Mouse (Mus musculus) hindbrain, embryonic 10.5 days (tissue): Measurements from ENCODE around the gene Arfgef2. TPM values are rescaled to one million over a fixed set of nuclear protein-coding genes. Genes with fewer than 3 reads are reported as not detected.

Source experiments
- DNase-seq: peaks from one replicate; pipeline ENCODE4 v3.0.0-alpha.2; 2017; ENCODE audit warnings: low spot score
- H3K27ac ChIP-seq: fragments of 300-500 bp; sonication (generic); 2 replicates; pipeline ENCODE4 v1.5.1; 2016; ENCODE audit warnings: mild to moderate bottlenecking, moderate library complexity
- H3K27me3 ChIP-seq: fragments of 300-500 bp; sonication (generic); 2 replicates; pipeline ENCODE4 v1.6.1; 2016; ENCODE audit warnings: mild to moderate bottlenecking; ENCODE audit not compliant: poor library complexity, insufficient read depth, severe bottlenecking
- H3K36me3 ChIP-seq: fragments of 300-500 bp; sonication (generic); 2 replicates; pipeline ENCODE4 v1.6.1; 2016; ENCODE audit warnings: mild to moderate bottlenecking, moderate library complexity
- H3K4me1 ChIP-seq: fragments of 300-500 bp; sonication (generic); replicated peaks from 2 replicates; pipeline ENCODE4 v1.6.1; 2016; ENCODE audit warnings: mild to moderate bottlenecking
- H3K4me3 ChIP-seq: fragments of 300-500 bp; sonication (generic); 2 replicates; pipeline ENCODE4 v1.5.1; 2016; ENCODE audit warnings: mild to moderate bottlenecking, moderate library complexity
- H3K9me3 ChIP-seq: fragments of 300-500 bp; sonication (generic); 2 replicates; pipeline ENCODE4 v1.6.1; 2016; ENCODE audit warnings: mild to moderate bottlenecking, moderate library complexity
- WGBS: fragments of 180-500 bp; shearing (Covaris S2); methylation state at CpG from one replicate; pipeline ENCODE4 v1.1.7; 2016; 5-methylcytosine and 5-hydroxymethylcytosine counted together
- polyA plus RNA-seq: library from polyadenylated mRNA; unstranded; fragments of >200 nt; fragmentation: Nextera tagmentation; extraction: Ambion mirVana; gene quantifications from 2 replicates; pipeline ENCODE4 v1.2.1, GENCODE M21; 2016

Arfgef2 gene
- polyA plus RNA-seq, 1 experiment from 2014 or later, result 4.9 TPM

DNA sequence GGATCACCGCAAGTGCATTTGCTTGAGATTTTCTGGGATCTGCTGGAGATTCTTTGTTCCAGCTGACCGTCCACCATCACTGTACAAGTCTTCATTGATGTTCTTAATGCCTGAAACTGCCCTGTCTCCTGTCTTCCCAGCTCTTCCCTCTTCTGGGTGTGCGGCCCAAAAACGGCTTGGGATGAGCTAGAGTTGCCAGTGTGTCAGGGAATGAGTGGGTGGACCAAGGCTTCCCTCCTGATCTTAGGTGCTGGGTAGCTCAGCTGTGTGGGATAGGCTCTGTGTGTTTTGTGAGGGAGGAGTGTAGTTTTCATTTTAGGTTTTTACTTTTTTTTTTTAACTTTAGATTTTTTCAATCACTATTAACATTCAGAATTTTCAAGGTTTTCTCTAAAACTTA, 29.4 kb downstream of the Arfgef2 start:
- no peaks in the 10 kb centered on the region for H3K27me3 ChIP-seq
- no peak overlapping the region for H3K4me3 ChIP-seq
- 89% methylated on average over 4 of the region's 4 CpGs for WGBS
- no peak for DNase-seq
- no peaks in the 10 kb centered on the region for H3K9me3 ChIP-seq
- H3K4me1 ChIP-seq, result peaks cover 5% of the 10 kb centered on the region; the same call in 1 of the 2 replicates
- H3K36me3 ChIP-seq, result peaks cover 22% of the 10 kb centered on the region
- no peak overlapping the region for H3K27ac ChIP-seq

- no peak for DNase-seq
- peaks cover 5% of the 10 kb centered on the region; the same call in 1 of the 2 replicates for H3K4me1 ChIP-seq
- no peaks in the 10 kb centered on the region for H3K27me3 ChIP-seq
- no peaks in the 10 kb centered on the region for H3K9me3 ChIP-seq
- H3K27ac ChIP-seq, result no peak overlapping the region
- no peak overlapping the region for H3K4me3 ChIP-seq
- 73% methylated on average over 5 of the region's 5 CpGs for WGBS
- peaks cover 24% of the 10 kb centered on the region for H3K36me3 ChIP-seq
Observed at GRCm38 (mm10) chr2:166835581-166835980, 30.2 kb downstream of the Arfgef2 start.

- no peak overlapping the region for H3K4me3 ChIP-seq
- no peaks in the 10 kb centered on the region for H3K27me3 ChIP-seq
- H3K27ac ChIP-seq, result no peak overlapping the region
- H3K4me1 ChIP-seq, result 0 out of 2 replicates have a peak, but pooled peaks cover 4% of the 10 kb centered on the region
- WGBS, result 88% methylated on average over 4 of the region's 4 CpGs
- H3K9me3 ChIP-seq, result no peaks in the 10 kb centered on the region
- no peak for DNase-seq
- peaks cover 39% of the 10 kb centered on the region for H3K36me3 ChIP-seq
Observed at GRCm38 (mm10) chr2:166841813-166842212, 36.4 kb downstream of the Arfgef2 start.

DNA sequence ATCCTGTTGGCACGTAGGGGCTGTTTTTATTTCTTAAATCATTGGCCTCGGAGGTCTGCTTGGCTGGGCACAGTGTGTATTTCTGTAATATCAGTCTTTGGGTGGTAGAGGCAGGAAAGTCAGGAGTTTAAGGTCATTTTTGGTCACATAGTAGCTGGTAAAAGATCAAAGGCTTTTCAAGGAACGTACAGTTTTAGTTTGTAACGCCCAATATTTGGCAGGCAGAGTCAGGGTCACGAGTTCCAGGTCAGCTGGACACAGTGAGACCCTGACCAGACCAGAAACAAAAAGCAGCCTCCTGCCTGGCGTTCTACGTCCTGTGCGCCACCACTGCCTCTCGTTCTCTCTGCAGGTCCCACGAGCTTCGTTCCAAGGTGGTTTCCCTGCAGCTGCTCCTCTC, 45.3 kb downstream of the Arfgef2 start:
- Histone ChIP-seq H3K27ac (no peak overlapping the region), H3K36me3 (peaks cover 78% of the 10 kb centered on the region), H3K9me3 (peaks cover 7% of the 10 kb centered on the region; the same call in 1 of the 2 replicates), H3K27me3 (no peaks in the 10 kb centered on the region), H3K4me3 (no peak overlapping the region), H3K4me1 (no peaks in the 10 kb centered on the region)
- no peak for DNase-seq
- whole genome bisulfite sequencing, result 89% methylated on average over 11 of the region's 11 CpGs

DNA sequence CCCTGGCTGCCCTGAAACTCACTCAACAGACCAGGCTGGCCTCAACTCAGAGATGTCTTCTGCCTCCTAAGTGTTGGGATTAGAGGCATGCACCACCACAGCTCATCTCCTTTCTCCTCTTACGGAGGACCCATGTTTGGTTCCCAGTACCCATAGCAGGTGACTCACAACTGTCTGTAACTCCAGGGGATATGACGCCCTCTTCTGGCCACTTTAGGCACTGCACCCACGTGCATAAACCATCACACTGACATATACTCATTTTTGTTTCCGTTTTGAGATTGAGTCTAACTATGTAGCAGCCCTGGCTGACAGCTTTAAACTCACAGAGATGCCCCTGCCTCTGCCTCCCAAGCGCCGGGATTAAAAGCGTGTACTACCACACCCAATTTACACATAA, 46.9 kb downstream of the Arfgef2 start:
- no peaks in the 10 kb centered on the region for H3K4me1 ChIP-seq
- peaks cover 7% of the 10 kb centered on the region; the same call in 1 of the 2 replicates for H3K9me3 ChIP-seq
- peaks cover 80% of the 10 kb centered on the region for H3K36me3 ChIP-seq
- no peak overlapping the region for H3K27ac ChIP-seq
- H3K4me3 ChIP-seq, result no peak overlapping the region
- DNase-seq, result no peak
- WGBS, result 93% methylated on average over 7 of the region's 7 CpGs
- no peaks in the 10 kb centered on the region for H3K27me3 ChIP-seq

- Histone ChIP-seq H3K27me3 (no peaks in the 10 kb centered on the region), H3K36me3 (peaks cover 97% of the 10 kb centered on the region)
- 93% methylated on average over 8 of the region's 8 CpGs for WGBS
Observed at GRCm38 (mm10) chr2:166855771-166856170, 50.4 kb downstream of the Arfgef2 start.

GRCm38 (mm10) chr2:166856366-166856765, 51.0 kb downstream of the Arfgef2 start:
- peaks cover 7% of the 10 kb centered on the region; the same call in 1 of the 2 replicates for H3K9me3 ChIP-seq
- WGBS, result 76% methylated on average over 6 of the region's 6 CpGs
- DNase-seq, result no peak
- H3K4me3 ChIP-seq, result no peak overlapping the region
- H3K27ac ChIP-seq, result no peak overlapping the region
- H3K4me1 ChIP-seq, result no peaks in the 10 kb centered on the region
- no peaks in the 10 kb centered on the region for H3K27me3 ChIP-seq
- peaks cover 97% of the 10 kb centered on the region for H3K36me3 ChIP-seq

More at GRCm38 (mm10) chr2:166855771-166856170, 50.4 kb downstream of the Arfgef2 start:
- Histone ChIP-seq H3K4me1 (no peaks in the 10 kb centered on the region), H3K9me3 (peaks cover 7% of the 10 kb centered on the region; the same call in 1 of the 2 replicates), H3K27ac (no peak overlapping the region), H3K4me3 (no peak overlapping the region)
- no peak for DNase-seq

DNA sequence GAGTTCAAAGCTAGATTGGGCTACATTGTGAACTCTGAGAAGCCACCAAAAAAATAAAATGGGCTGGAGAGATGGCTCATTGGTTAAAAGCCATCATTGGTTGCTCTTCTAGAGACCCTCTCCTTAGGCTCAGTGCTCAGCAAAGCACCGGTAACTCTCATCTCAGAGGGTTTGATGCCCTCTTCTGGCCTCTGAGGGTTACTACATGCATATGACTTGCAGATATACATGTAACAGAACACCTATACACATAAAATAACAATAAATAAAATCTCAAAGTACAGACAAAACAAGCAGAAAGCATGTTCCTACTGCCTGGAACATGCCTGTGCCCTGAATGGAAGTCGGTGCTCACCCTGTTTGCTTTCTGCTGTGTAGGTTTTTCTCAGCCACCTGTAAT, 51.7 kb downstream of the Arfgef2 start:
- no peaks in the 10 kb centered on the region for H3K27me3 ChIP-seq
- H3K27ac ChIP-seq, result no peak overlapping the region
- WGBS, result 88% methylated on average over 2 of the region's 2 CpGs
- no peak for DNase-seq
- no peak overlapping the region for H3K4me3 ChIP-seq
- no peaks in the 10 kb centered on the region for H3K4me1 ChIP-seq
- H3K9me3 ChIP-seq, result peaks cover 3% of the 10 kb centered on the region; the same call in 1 of the 2 replicates
- H3K36me3 ChIP-seq, result peaks cover 97% of the 10 kb centered on the region

DNA sequence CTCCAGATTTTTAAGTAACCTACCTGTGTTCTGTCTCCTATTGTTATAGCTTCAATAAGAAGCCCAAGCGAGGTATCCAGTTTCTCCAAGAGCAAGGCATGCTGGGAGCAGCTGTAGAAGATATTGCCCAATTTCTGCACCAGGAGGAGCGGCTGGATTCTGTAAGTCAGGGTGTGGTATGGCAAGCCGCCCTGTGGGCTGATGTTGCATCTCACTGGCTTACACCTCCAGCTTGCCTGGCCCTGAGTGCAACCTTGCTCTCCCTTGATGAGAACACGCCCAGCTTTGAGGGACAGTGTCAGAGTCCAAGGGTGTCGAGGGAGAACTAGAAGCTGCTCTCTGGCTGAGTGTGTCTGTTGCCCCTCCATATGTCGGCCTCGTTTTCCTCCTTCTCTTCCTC, 53.8 kb downstream of the Arfgef2 start:
- H3K4me1 ChIP-seq, result no peaks in the 10 kb centered on the region
- DNase-seq, result no peak
- no peaks in the 10 kb centered on the region for H3K27me3 ChIP-seq
- peaks cover 95% of the 10 kb centered on the region for H3K36me3 ChIP-seq
- no peak overlapping the region for H3K27ac ChIP-seq
- H3K4me3 ChIP-seq, result no peak overlapping the region
- H3K9me3 ChIP-seq, result no peaks in the 10 kb centered on the region
- 88% methylated on average over 7 of the region's 7 CpGs for WGBS

DNA sequence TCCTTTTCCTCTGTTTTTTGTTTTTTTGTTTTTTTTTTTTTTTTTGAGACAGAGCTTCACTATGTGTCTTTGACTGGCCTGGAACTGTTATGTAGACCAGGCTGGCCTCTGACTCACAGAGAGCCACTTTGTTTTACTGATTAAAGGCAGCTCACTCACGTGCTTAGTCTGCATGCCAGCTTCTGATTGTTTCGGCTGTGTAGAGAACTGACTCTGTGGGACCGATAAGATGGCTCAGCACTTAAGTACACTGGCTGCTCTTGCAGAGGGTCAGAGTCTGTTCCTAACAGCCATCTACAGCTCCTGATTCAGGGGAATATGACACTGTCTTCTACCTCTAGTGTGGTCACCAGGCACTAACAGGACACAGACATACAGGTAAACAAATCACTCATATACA, 57.1 kb downstream of the Arfgef2 start:
- Histone ChIP-seq H3K4me3 (no peak overlapping the region), H3K4me1 (no peaks in the 10 kb centered on the region), H3K9me3 (no peaks in the 10 kb centered on the region), H3K36me3 (peaks cover 97% of the 10 kb centered on the region), H3K27ac (no peak overlapping the region), H3K27me3 (no peaks in the 10 kb centered on the region)
- WGBS, result 74% methylated on average over 3 of the region's 3 CpGs
- no peak for DNase-seq

DNA sequence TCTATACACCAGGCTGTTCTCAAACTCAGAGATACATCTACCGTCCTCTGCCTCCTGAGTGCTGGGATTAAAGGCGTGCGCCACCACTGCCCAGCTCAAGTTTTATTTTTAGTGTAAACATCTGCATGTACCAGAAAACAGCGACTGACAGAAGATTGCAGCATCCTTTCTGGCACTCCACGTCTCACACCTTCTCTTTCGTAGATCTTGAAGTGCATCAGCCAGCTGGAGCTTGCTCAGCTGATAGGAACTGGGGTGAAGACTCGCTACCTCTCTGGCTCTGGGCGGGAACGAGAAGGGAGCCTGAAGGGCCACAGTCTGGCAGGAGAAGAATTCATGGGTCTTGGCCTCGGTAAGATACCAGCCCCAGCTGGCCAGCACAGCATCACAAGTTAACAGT, 60.1 kb downstream of the Arfgef2 start:
- Histone ChIP-seq H3K27me3 (no peaks in the 10 kb centered on the region), H3K4me3 (no peak overlapping the region), H3K9me3 (no peaks in the 10 kb centered on the region), H3K36me3 (peaks cover 96% of the 10 kb centered on the region), H3K27ac (no peak overlapping the region), H3K4me1 (no peaks in the 10 kb centered on the region)
- 91% methylated on average over 10 of the region's 10 CpGs for WGBS
- no peak for DNase-seq

DNA sequence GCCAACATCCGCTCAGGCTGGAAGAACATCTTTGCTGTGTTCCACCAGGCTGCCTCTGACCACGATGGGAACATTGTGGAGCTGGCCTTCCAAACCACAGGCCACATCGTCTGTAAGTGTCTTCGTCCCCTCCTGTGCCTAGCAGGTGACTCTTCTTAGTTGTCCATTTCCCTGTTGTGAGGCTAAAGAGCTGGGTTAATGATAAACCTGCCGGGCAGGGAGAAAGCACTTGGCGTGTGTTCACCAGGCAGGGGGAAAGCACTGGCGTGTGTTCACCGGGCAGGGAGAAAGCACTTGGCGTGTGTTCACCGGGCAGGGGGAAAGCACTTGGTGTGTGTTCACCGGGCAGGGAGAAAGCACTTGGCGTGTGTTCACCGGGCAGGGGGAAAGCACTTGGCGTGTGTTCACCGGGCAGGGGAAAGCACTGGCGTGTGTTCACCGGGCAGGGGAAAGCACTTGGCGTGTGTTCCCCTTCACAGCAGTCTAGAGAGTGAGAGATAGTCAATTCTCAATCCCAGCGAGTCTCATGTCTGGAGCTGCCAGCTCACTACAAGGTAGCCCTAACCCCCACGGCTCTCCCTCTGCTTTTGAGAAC, 65.0 kb downstream of the Arfgef2 start:
- peaks cover 97% of the 10 kb centered on the region for H3K36me3 ChIP-seq
- WGBS, result 91% methylated on average over 20 of the region's 20 CpGs

GRCm38 (mm10) chr2:166870899-166871298, 65.5 kb downstream of the Arfgef2 start:
- no peaks in the 10 kb centered on the region for H3K4me1 ChIP-seq
- no peaks in the 10 kb centered on the region for H3K27me3 ChIP-seq
- no peaks in the 10 kb centered on the region for H3K9me3 ChIP-seq
- no peak overlapping the region for H3K4me3 ChIP-seq
- WGBS, result 92% methylated on average over 10 of the region's 10 CpGs
- DNase-seq, result no peak
- H3K27ac ChIP-seq, result no peak overlapping the region
- H3K36me3 ChIP-seq, result peaks cover 94% of the 10 kb centered on the region

More for the DNA sequence above, 65.0 kb downstream of the Arfgef2 start:
- Histone ChIP-seq H3K9me3 (no peaks in the 10 kb centered on the region), H3K4me3 (no peak overlapping the region), H3K27ac (no peak overlapping the region), H3K4me1 (no peaks in the 10 kb centered on the region), H3K27me3 (no peaks in the 10 kb centered on the region)
- no peak for DNase-seq
